9 mouse cellular contexts compared by ENCODE assay signal in genomic region chr1:24869772-24870171, GRCm38 (mm10).
A peak's percentile ranks its signal among the peaks of the same experiment; 100 is the strongest.
DNase-seq lines count a peak whose midpoint lies in the region; ATAC-seq and TF ChIP-seq lines count a peak whose summit lies in the region.
"Had no signal": no experiment of that assay in that cellular context is flagged by ENCODE, and none has a peak within 500 bp of the region (broad histone marks: within the 10 kb centered on the region; RNA-seq: fewer than 3 reads in every experiment).

No protein-coding gene starts in this region.

- H3K27ac ChIP-seq in lung, embryonic 14.5 days (ENCODE audit: low read depth): no peak overlapping the region
- no peak overlapping the region for H3K27ac ChIP-seq in forebrain, postnatal 0 days (ENCODE audit: low read depth, low read length)
- H3K27ac ChIP-seq in thymus, adult 2 months (ENCODE audit: control insufficient read depth, insufficient read depth, low read length): no peak overlapping the region

- no peaks in the 10 kb centered on the region for H3K9me3 ChIP-seq in lung, embryonic 14.5 days (ENCODE audit: low read depth, low read length)
- H3K9me3 ChIP-seq in forebrain, postnatal 0 days (ENCODE audit: low read length): no peaks in the 10 kb centered on the region

- H3K9ac ChIP-seq in lung, embryonic 14.5 days: no peak overlapping the region
- no peak overlapping the region for H3K9ac ChIP-seq in forebrain, postnatal 0 days

- TF ChIP-seq POLR2A in thymus, adult 2 months (IDR thresholded peaks at IDR 0.05; ENCODE audit: control insufficient read depth, extremely low read depth, insufficient read depth, low read length, poor library complexity): no peak

- no peak for TF ChIP-seq CTCF in lung, embryonic 14.5 days (IDR thresholded peaks at IDR 0.05; ENCODE audit: low read depth)
- no peak for TF ChIP-seq CTCF in forebrain, postnatal 0 days (IDR thresholded peaks at IDR 0.05; ENCODE audit: low read depth)
- no peak for TF ChIP-seq CTCF in thymus, adult 2 months (IDR thresholded peaks at IDR 0.05; ENCODE audit: borderline replicate concordance, control insufficient read depth, extremely low read depth, insufficient read depth, low read length, poor library complexity)

- H3K27me3 ChIP-seq in lung, embryonic 14.5 days (ENCODE audit: insufficient read depth, low read length): no peaks in the 10 kb centered on the region
- no peaks in the 10 kb centered on the region for H3K27me3 ChIP-seq in forebrain, postnatal 0 days (ENCODE audit: insufficient read depth, low read length)
- no peaks in the 10 kb centered on the region for H3K27me3 ChIP-seq in thymus, adult 2 months (ENCODE audit: control insufficient read depth, insufficient read depth, low read length)

- no peak overlapping the region for H3K4me2 ChIP-seq in lung, embryonic 14.5 days
- H3K4me2 ChIP-seq in forebrain, postnatal 0 days (ENCODE audit: low read depth): peak overlapping the region; percentile 39
- H3K4me2 ChIP-seq: liver, embryonic 11.5 days had no signal

- peak; percentile 30 for DNase-seq in lung, embryonic 14.5 days
- DNase-seq in lung, postnatal 25 days (ENCODE audit: low spot score): no peak
- DNase-seq in forebrain, postnatal 0 days: peak; percentile 56
- DNase-seq in left cerebral cortex, adult 8-10 months (ENCODE audit: low spot score in 2 of 2): peak; percentile 10 to 11
- peak; percentile 48 to 54 for DNase-seq in right cerebral cortex, postnatal 10 days (ENCODE audit: low spot score in 2 of 2)
- no peak for DNase-seq in gastrocnemius, adult 8-10 months (ENCODE audit: low spot score in 2 of 2)
- no peak for DNase-seq in urinary bladder, adult 18-20 months (ENCODE audit: low spot score in 2 of 2)
- no peak for DNase-seq in thymus, adult 2 months

- no peaks in the 10 kb centered on the region for H3K36me3 ChIP-seq in lung, embryonic 14.5 days (ENCODE audit: insufficient read depth)
- H3K36me3 ChIP-seq in forebrain, postnatal 0 days (ENCODE audit: insufficient read depth): no peaks in the 10 kb centered on the region
- H3K36me3 ChIP-seq in thymus, adult 2 months (ENCODE audit: control insufficient read depth, insufficient read depth, low read length): no peaks in the 10 kb centered on the region

- ATAC-seq in lung, embryonic 14.5 days (ENCODE audit: insufficient read depth): no peak
- ATAC-seq in forebrain, postnatal 0 days: peak; percentile 53

- no peak overlapping the region for H3K4me3 ChIP-seq in lung, embryonic 14.5 days (ENCODE audit: low read depth, low read length)
- peak overlapping the region; percentile 16; the same call in 1 of the 2 replicates for H3K4me3 ChIP-seq in forebrain, postnatal 0 days (ENCODE audit: low read depth, low read length)
- H3K4me3 ChIP-seq in thymus, adult 2 months (ENCODE audit: control insufficient read depth, insufficient read depth, low read length): no peak overlapping the region

- no peaks in the 10 kb centered on the region; the same call in 1 of the 2 replicates for H3K4me1 ChIP-seq in lung, embryonic 14.5 days (ENCODE audit: insufficient read depth)
- peaks cover 5% of the 10 kb centered on the region; the same call in 1 of the 2 replicates for H3K4me1 ChIP-seq in forebrain, postnatal 0 days (ENCODE audit: insufficient read depth)
- no peaks in the 10 kb centered on the region for H3K4me1 ChIP-seq in thymus, adult 2 months (replicated peaks; ENCODE audit: control insufficient read depth, insufficient read depth, low read length)

- 63% methylated on average over 12 of the region's 12 CpGs for WGBS in lung, embryonic 14.5 days
- WGBS in forebrain, postnatal 0 days: 33% methylated on average over 12 of the region's 12 CpGs
- whole genome bisulfite sequencing in thymus, adult 2 months: 90% methylated on average over 12 of the region's 12 CpGs

Comparison
In these comparisons a context has a peak if more than half of its experiments do, and no peak if none do; other contexts are left out.
1. DNase-seq: peak in lung, embryonic 14.5 days (single experiment), forebrain, postnatal 0 days (single experiment), left cerebral cortex, adult 8-10 months (2 of 2) and right cerebral cortex, postnatal 10 days (2 of 2); none in lung, postnatal 25 days (single experiment), gastrocnemius, adult 8-10 months (0 of 2), urinary bladder, adult 18-20 months (0 of 2) and thymus, adult 2 months (single experiment).